In genomic region chr2:124920265-124920664, GRCm38 (mm10) we compare ENCODE assay signal across 11 mouse cellular contexts.
DNase-seq lines count a peak whose midpoint lies in the region; ATAC-seq lines count a peak whose summit lies in the region.
"Had no signal": no experiment of that assay in that cellular context is flagged by ENCODE, and none has a peak within 500 bp of the region (broad histone marks: within the 10 kb centered on the region; RNA-seq: fewer than 3 reads in every experiment).

No protein-coding gene starts in this region.

- no peak overlapping the region for H3K4me3 ChIP-seq in kidney, embryonic 15.5 days (replicated peaks)
- no peak overlapping the region for H3K4me3 ChIP-seq in intestine, embryonic 15.5 days (replicated peaks)
- H3K4me3 ChIP-seq in hindbrain, embryonic 14.5 days (replicated peaks; ENCODE audit: low read length), result no peak overlapping the region
- H3K4me3 ChIP-seq in limb, embryonic 10.5 days, result no peak overlapping the region
- H3K4me3 ChIP-seq: stomach, embryonic 15.5 days had no signal

- no peak overlapping the region for H3K27ac ChIP-seq in kidney, embryonic 15.5 days
- H3K27ac ChIP-seq in intestine, embryonic 15.5 days, result no peak overlapping the region
- H3K27ac ChIP-seq in hindbrain, embryonic 14.5 days, result no peak overlapping the region
- no peak overlapping the region for H3K27ac ChIP-seq in limb, embryonic 10.5 days
- H3K27ac ChIP-seq: macrophage; stomach, embryonic 15.5 days had no signal

- 70% methylated on average over 2 of the region's 2 CpGs for WGBS in kidney, embryonic 15.5 days
- WGBS in intestine, embryonic 15.5 days, result 39% methylated on average over 2 of the region's 2 CpGs
- WGBS in hindbrain, embryonic 14.5 days, result 73% methylated on average over 2 of the region's 2 CpGs
- WGBS in limb, embryonic 10.5 days, result 80% methylated on average over 2 of the region's 2 CpGs

- intact Hi-C loops in heart, postnatal 14 days (cut with DNase I), result loop anchor here (10.0 kb wide), 1 partner anchor 175 kb away; no protein-coding TSS in a partner anchor

- H3K4me2 ChIP-seq in kidney, embryonic 15.5 days, result no peak overlapping the region
- H3K4me2 ChIP-seq in intestine, embryonic 15.5 days (replicated peaks), result no peak overlapping the region
- no peak overlapping the region for H3K4me2 ChIP-seq in hindbrain, embryonic 14.5 days (replicated peaks)
- H3K4me2 ChIP-seq: stomach, embryonic 15.5 days had no signal

- no peak overlapping the region for H3K9ac ChIP-seq in kidney, embryonic 15.5 days
- H3K9ac ChIP-seq in intestine, embryonic 15.5 days, result no peak overlapping the region
- no peak overlapping the region for H3K9ac ChIP-seq in hindbrain, embryonic 14.5 days
- H3K9ac ChIP-seq: stomach, embryonic 15.5 days had no signal

- H3K9me3 ChIP-seq in kidney, embryonic 15.5 days (replicated peaks), result no peaks in the 10 kb centered on the region
- no peaks in the 10 kb centered on the region for H3K9me3 ChIP-seq in intestine, embryonic 15.5 days
- no peaks in the 10 kb centered on the region for H3K9me3 ChIP-seq in hindbrain, embryonic 14.5 days (ENCODE audit: control insufficient read depth, low read length)
- no peaks in the 10 kb centered on the region for H3K9me3 ChIP-seq in limb, embryonic 10.5 days (replicated peaks)
- H3K9me3 ChIP-seq: stomach, embryonic 15.5 days had no signal

- DNase-seq in kidney, postnatal 10 days, result peak; percentile 10
- DNase-seq in heart, adult 18-20 months, result peak; percentile 61 to 71
- peak; percentile 53 to 55 for DNase-seq in heart, postnatal 14 days
- DNase-seq in lung, postnatal 25 days (ENCODE audit: low spot score), result peak; percentile 57
- DNase-seq in hindbrain, embryonic 14.5 days (ENCODE audit: low spot score), result no peak
- no peak for DNase-seq in limb, embryonic 10.5 days (ENCODE audit: low spot score)

- no peaks in the 10 kb centered on the region for H3K27me3 ChIP-seq in kidney, embryonic 15.5 days
- H3K27me3 ChIP-seq in intestine, embryonic 15.5 days (replicated peaks), result no peaks in the 10 kb centered on the region
- no peaks in the 10 kb centered on the region for H3K27me3 ChIP-seq in hindbrain, embryonic 14.5 days (ENCODE audit: control insufficient read depth, insufficient read depth, low read length)
- H3K27me3 ChIP-seq in limb, embryonic 10.5 days (ENCODE audit: low read depth, poor library complexity, severe bottlenecking), result no peaks in the 10 kb centered on the region
- H3K27me3 ChIP-seq: stomach, embryonic 15.5 days had no signal

- no peaks in the 10 kb centered on the region for H3K36me3 ChIP-seq in kidney, embryonic 15.5 days
- H3K36me3 ChIP-seq in intestine, embryonic 15.5 days, result no peaks in the 10 kb centered on the region
- H3K36me3 ChIP-seq in hindbrain, embryonic 14.5 days (replicated peaks; ENCODE audit: control insufficient read depth, insufficient read depth), result no peaks in the 10 kb centered on the region
- H3K36me3 ChIP-seq in limb, embryonic 10.5 days, result no peaks in the 10 kb centered on the region
- H3K36me3 ChIP-seq: stomach, embryonic 15.5 days had no signal

- no peaks in the 10 kb centered on the region for H3K4me1 ChIP-seq in kidney, embryonic 15.5 days
- no peaks in the 10 kb centered on the region for H3K4me1 ChIP-seq in intestine, embryonic 15.5 days (replicated peaks)
- H3K4me1 ChIP-seq in hindbrain, embryonic 14.5 days (replicated peaks; ENCODE audit: control insufficient read depth, insufficient read depth, low read length), result no peaks in the 10 kb centered on the region
- H3K4me1 ChIP-seq in limb, embryonic 10.5 days, result no peaks in the 10 kb centered on the region
- H3K4me1 ChIP-seq: stomach, embryonic 15.5 days had no signal

- no peak for ATAC-seq in kidney, embryonic 15.5 days (replicated peaks; ENCODE audit: low FRiP score)
- no peak for ATAC-seq in intestine, embryonic 15.5 days
- no peak for ATAC-seq in hindbrain, embryonic 14.5 days (ENCODE audit: low FRiP score)
- ATAC-seq: CD4-positive, CD25-positive, alpha-beta regulatory T cell, adult 4 months had no signal

Comparison
In these comparisons a context has a peak if more than half of its experiments do, and no peak if none do; other contexts are left out.
1. DNase-seq: peak in kidney, postnatal 10 days (single experiment), heart, adult 18-20 months (2 of 2), heart, postnatal 14 days (2 of 2) and lung, postnatal 25 days (single experiment); none in hindbrain, embryonic 14.5 days (single experiment) and limb, embryonic 10.5 days (single experiment).